Mouse (Mus musculus): ENCODE data around the gene Rab37. TPM values are rescaled to one million over a fixed set of nuclear protein-coding genes. Genes with fewer than 3 reads are reported as not detected.

Gene Rab37
- polyA plus RNA-seq, 1 experiment = 0.07 TPM

- Histone ChIP-seq H3K79me3 (ENCODE audit: low read depth) (no peaks in the 10 kb centered on the region), H3K4me3 (ENCODE audit: insufficient read depth, poor library complexity, severe bottlenecking) (no peak overlapping the region), H3K27me3 (ENCODE audit: control insufficient read depth, insufficient read depth, insufficient read length) (peaks cover 25% of the 10 kb centered on the region), H3K36me3 (ENCODE audit: control insufficient read depth, insufficient read depth) (no peaks in the 10 kb centered on the region), H3K79me2 (ENCODE audit: control insufficient read depth, insufficient read depth) (no peaks in the 10 kb centered on the region), H3ac (ENCODE audit: control insufficient read depth, insufficient read length, low read depth) (no peak overlapping the region)
- TF ChIP-seq USF1 (IDR thresholded peaks at IDR 0.05; ENCODE audit: low read depth) = no peak
- no peak for TF ChIP-seq MYOD1 (IDR thresholded peaks at IDR 0.05; ENCODE audit: control insufficient read depth, insufficient read length, low read depth)
- TF ChIP-seq FOSL1 (IDR thresholded peaks at IDR 0.05; ENCODE audit: insufficient read depth, low read length, poor library complexity, severe bottlenecking) = no peak
- TF ChIP-seq MAX (IDR thresholded peaks at IDR 0.05) = no peak
- TF ChIP-seq CEBPB (IDR thresholded peaks at IDR 0.05; ENCODE audit: low read depth) = no peak
- no peak for TF ChIP-seq MYOG (IDR thresholded peaks at IDR 0.05; ENCODE audit: control insufficient read depth, extremely low read depth, insufficient read length)
- no peak for TF ChIP-seq CTCF (IDR thresholded peaks at IDR 0.05; ENCODE audit: control insufficient read depth, insufficient read depth, insufficient read length)
Observed at GRCm38 (mm10) chr11:115151755-115152429, 60.7 kb downstream of the Rab37 start.

- H3K79me3 ChIP-seq (ENCODE audit: low read depth) = no peaks in the 10 kb centered on the region
- no peaks in the 10 kb centered on the region for H3K79me2 ChIP-seq (ENCODE audit: control insufficient read depth, insufficient read depth)
- H3K27me3 ChIP-seq (ENCODE audit: control insufficient read depth, insufficient read depth, insufficient read length) = peaks cover 20% of the 10 kb centered on the region
- H3K4me3 ChIP-seq (ENCODE audit: insufficient read depth, poor library complexity, severe bottlenecking) = no peak overlapping the region
- no peak overlapping the region for H3ac ChIP-seq (ENCODE audit: control insufficient read depth, insufficient read length, low read depth)
- TF ChIP-seq MYOD1 (IDR thresholded peaks at IDR 0.05; ENCODE audit: control insufficient read depth, insufficient read length, low read depth) = no peak
- no peak for TF ChIP-seq FOSL1 (IDR thresholded peaks at IDR 0.05; ENCODE audit: insufficient read depth, low read length, poor library complexity, severe bottlenecking)
- TF ChIP-seq CTCF (IDR thresholded peaks at IDR 0.05; ENCODE audit: control insufficient read depth, insufficient read depth, insufficient read length) = no peak
- no peak for TF ChIP-seq USF1 (IDR thresholded peaks at IDR 0.05; ENCODE audit: low read depth)
- TF ChIP-seq CEBPB (IDR thresholded peaks at IDR 0.05; ENCODE audit: low read depth) = no peak
- no peak for TF ChIP-seq MYOG (IDR thresholded peaks at IDR 0.05; ENCODE audit: control insufficient read depth, extremely low read depth, insufficient read length)
- no peak for TF ChIP-seq MAX (IDR thresholded peaks at IDR 0.05)
- no peaks in the 10 kb centered on the region for H3K36me3 ChIP-seq (ENCODE audit: control insufficient read depth, insufficient read depth)
Observed at GRCm38 (mm10) chr11:115153088-115153487, 61.9 kb downstream of the Rab37 start.

GRCm38 (mm10) chr11:115153699-115154292 is 62.6 kb downstream of the Rab37 start:
- no peak for TF ChIP-seq MYOG (IDR thresholded peaks at IDR 0.05; ENCODE audit: control insufficient read depth, extremely low read depth, insufficient read length)
- peak; percentile 80 for TF ChIP-seq CTCF (IDR thresholded peaks at IDR 0.05; ENCODE audit: control insufficient read depth, insufficient read depth, insufficient read length)
- Histone ChIP-seq H3ac (ENCODE audit: control insufficient read depth, insufficient read length, low read depth) (no peak overlapping the region), H3K79me2 (ENCODE audit: control insufficient read depth, insufficient read depth) (no peaks in the 10 kb centered on the region), H3K27me3 (ENCODE audit: control insufficient read depth, insufficient read depth, insufficient read length) (peaks cover 17% of the 10 kb centered on the region), H3K79me3 (ENCODE audit: low read depth) (no peaks in the 10 kb centered on the region), H3K36me3 (ENCODE audit: control insufficient read depth, insufficient read depth) (no peaks in the 10 kb centered on the region), H3K4me3 (ENCODE audit: insufficient read depth, poor library complexity, severe bottlenecking) (no peak overlapping the region)

GRCm38 (mm10) chr11:115155053-115155634 is 63.9 kb downstream of the Rab37 start:
- Histone ChIP-seq H3K27me3 (ENCODE audit: control insufficient read depth, insufficient read depth, insufficient read length) (peaks cover 17% of the 10 kb centered on the region), H3K36me3 (ENCODE audit: control insufficient read depth, insufficient read depth) (no peaks in the 10 kb centered on the region), H3K79me2 (ENCODE audit: control insufficient read depth, insufficient read depth) (no peaks in the 10 kb centered on the region), H3ac (ENCODE audit: control insufficient read depth, insufficient read length, low read depth) (no peak overlapping the region), H3K4me3 (ENCODE audit: insufficient read depth, poor library complexity, severe bottlenecking) (no peak overlapping the region), H3K79me3 (ENCODE audit: low read depth) (no peaks in the 10 kb centered on the region)
- no peak for TF ChIP-seq CEBPB (IDR thresholded peaks at IDR 0.05; ENCODE audit: low read depth)

GRCm38 (mm10) chr11:115157933-115158719 is 66.9 kb downstream of the Rab37 start:
- no peaks in the 10 kb centered on the region for H3K79me2 ChIP-seq (ENCODE audit: control insufficient read depth, insufficient read depth)
- no peaks in the 10 kb centered on the region for H3K79me3 ChIP-seq (ENCODE audit: low read depth)
- peaks cover 17% of the 10 kb centered on the region for H3K27me3 ChIP-seq (ENCODE audit: control insufficient read depth, insufficient read depth, insufficient read length)
- no peak overlapping the region for H3K4me3 ChIP-seq (ENCODE audit: insufficient read depth, poor library complexity, severe bottlenecking)
- no peak for TF ChIP-seq USF1 (IDR thresholded peaks at IDR 0.05; ENCODE audit: low read depth)
- TF ChIP-seq MAX (IDR thresholded peaks at IDR 0.05) = no peak
- TF ChIP-seq CTCF (IDR thresholded peaks at IDR 0.05; ENCODE audit: control insufficient read depth, insufficient read depth, insufficient read length) = no peak
- no peak for TF ChIP-seq MYOD1 (IDR thresholded peaks at IDR 0.05; ENCODE audit: control insufficient read depth, insufficient read length, low read depth)
- no peak for TF ChIP-seq MYOG (IDR thresholded peaks at IDR 0.05; ENCODE audit: control insufficient read depth, extremely low read depth, insufficient read length)
- no peak for TF ChIP-seq FOSL1 (IDR thresholded peaks at IDR 0.05; ENCODE audit: insufficient read depth, low read length, poor library complexity, severe bottlenecking)
- TF ChIP-seq CEBPB (IDR thresholded peaks at IDR 0.05; ENCODE audit: low read depth) = no peak
- H3K36me3 ChIP-seq (ENCODE audit: control insufficient read depth, insufficient read depth) = no peaks in the 10 kb centered on the region
- H3ac ChIP-seq (ENCODE audit: control insufficient read depth, insufficient read length, low read depth) = no peak overlapping the region
